Mouse (Mus musculus): ENCODE measurements around the gene Zfp61.
"Not testable (repeated sequence)": the region's sequence is repeated elsewhere in the genome, so short reads cannot be mapped to it uniquely, and the experiment has no call there.

Gene Zfp61

GRCm38 (mm10) chr7:24296386-24296785 is 4.6 kb downstream of the Zfp61 start:
- DNase-seq: no peak

- no peak for DNase-seq
Observed at GRCm38 (mm10) chr7:24295376-24295775, 5.7 kb downstream of the Zfp61 start.

GRCm38 (mm10) chr7:24294763-24295162 is 6.3 kb downstream of the Zfp61 start:
- DNase-seq: no peak

- DNase-seq: no peak
Observed at GRCm38 (mm10) chr7:24293061-24293851, 7.8 kb downstream of the Zfp61 start.

GRCm38 (mm10) chr7:24291387-24292090 is 9.5 kb downstream of the Zfp61 start:
- no peak for DNase-seq

GRCm38 (mm10) chr7:24290106-24290693 is 10.8 kb downstream of the Zfp61 start:
- no peak for DNase-seq

GRCm38 (mm10) chr7:24288512-24288911 is 12.5 kb downstream of the Zfp61 start:
- DNase-seq: no peak

- DNase-seq: no peak
Observed at GRCm38 (mm10) chr7:24287670-24288069, 13.4 kb downstream of the Zfp61 start.

- no peak for DNase-seq
Observed at GRCm38 (mm10) chr7:24286916-24287315, 14.1 kb downstream of the Zfp61 start.

GRCm38 (mm10) chr7:24286090-24286489 is 14.9 kb downstream of the Zfp61 start:
- no peak for DNase-seq

- no peak for DNase-seq
Observed at GRCm38 (mm10) chr7:24280858-24281145, 20.2 kb downstream of the Zfp61 start.

- no peak for DNase-seq
Observed at GRCm38 (mm10) chr7:24280031-24280857, 20.8 kb downstream of the Zfp61 start.

GRCm38 (mm10) chr7:24278771-24279170 is 22.3 kb downstream of the Zfp61 start:
- DNase-seq: not testable (repeated sequence)

GRCm38 (mm10) chr7:24274456-24274855 is 26.6 kb downstream of the Zfp61 start:
- DNase-seq: no peak

GRCm38 (mm10) chr7:24271191-24271590 is 29.8 kb downstream of the Zfp61 start:
- no peak for DNase-seq

GRCm38 (mm10) chr7:24270288-24270672 is 30.8 kb downstream of the Zfp61 start, which contains the start of gene Zfp93:
Gene Zfp93, plus strand, starts transcription at chr7:24270420.
- DNase-seq: peak; percentile 75

- no peak for DNase-seq
Observed at GRCm38 (mm10) chr7:24269667-24270287, 31.3 kb downstream of the Zfp61 start.

- no peak for DNase-seq
Observed at GRCm38 (mm10) chr7:24269256-24269655, 31.8 kb downstream of the Zfp61 start.

GRCm38 (mm10) chr7:24268176-24269155 is 32.6 kb downstream of the Zfp61 start:
- peak; percentile 44 for DNase-seq

- no peak for DNase-seq
Observed at GRCm38 (mm10) chr7:24260000-24260312, 41.1 kb downstream of the Zfp61 start.

GRCm38 (mm10) chr7:24259306-24259999 is 41.6 kb downstream of the Zfp61 start:
- no peak for DNase-seq
